ENCODE assay signal across 23 mouse cellular contexts in genomic region chr3:41041241-41041640, GRCm38 (mm10). TPM values are rescaled to one million over a fixed set of nuclear protein-coding genes. Genes with fewer than 3 reads are reported as not detected.
DNase-seq lines count a peak whose midpoint lies in the region; ATAC-seq and TF ChIP-seq lines count a peak whose summit lies in the region.
"Had no signal": no experiment of that assay in that cellular context is flagged by ENCODE, and none has a peak within 500 bp of the region (broad histone marks: within the 10 kb centered on the region; RNA-seq: fewer than 3 reads in every experiment).

No protein-coding gene starts in this region.

- peak; percentile 79 for DNase-seq in heart, adult 11 months
- DNase-seq in heart, postnatal 36 days, result no peak
- peak; percentile 17 for DNase-seq in kidney, adult 9 months
- no peak for DNase-seq in kidney, adult 18-20 months
- DNase-seq in liver, postnatal 0 days, result no peak
- DNase-seq: adrenal gland, adult 8-10 months; adrenal gland, postnatal 14 days; adrenal gland, postnatal 36 days; B cell, adult 2 months; cerebellum, adult 11-12 months; cerebellum, adult 2 months; cerebellum, adult 9-10 months; cerebellum, postnatal 25 days had no signal

- H3K4me3 ChIP-seq in liver, postnatal 0 days (ENCODE audit: low read depth, low read length), result no peak overlapping the region
- H3K4me3 ChIP-seq in liver, embryonic 12.5 days, result no peak overlapping the region
- H3K4me3 ChIP-seq: embryonic facial prominence, embryonic 10.5 days; embryonic facial prominence, embryonic 12.5 days; forebrain, embryonic 13.5 days; forebrain, embryonic 15.5 days had no signal

- H3K36me3 ChIP-seq in liver, postnatal 0 days (replicated peaks; ENCODE audit: insufficient read depth, low read length), result no peaks in the 10 kb centered on the region
- no peaks in the 10 kb centered on the region for H3K36me3 ChIP-seq in liver, embryonic 12.5 days
- H3K36me3 ChIP-seq: embryonic facial prominence, embryonic 10.5 days; embryonic facial prominence, embryonic 12.5 days; forebrain, embryonic 15.5 days; G1E had no signal

- H3K4me1 ChIP-seq in liver, postnatal 0 days (ENCODE audit: insufficient read depth), result no peaks in the 10 kb centered on the region
- peaks cover 9% of the 10 kb centered on the region for H3K4me1 ChIP-seq in liver, embryonic 12.5 days
- H3K4me1 ChIP-seq: embryonic facial prominence, embryonic 10.5 days; embryonic facial prominence, embryonic 12.5 days; forebrain, embryonic 13.5 days; forebrain, embryonic 15.5 days had no signal

- TF ChIP-seq EP300 in liver, postnatal 0 days (IDR thresholded peaks at IDR 0.05; ENCODE audit: low read depth), result no peak

- H3K27ac ChIP-seq in liver, postnatal 0 days (ENCODE audit: low read depth), result no peak overlapping the region
- no peak overlapping the region for H3K27ac ChIP-seq in liver, embryonic 12.5 days
- H3K27ac ChIP-seq: embryonic facial prominence, embryonic 10.5 days; embryonic facial prominence, embryonic 12.5 days; forebrain, embryonic 13.5 days; forebrain, embryonic 15.5 days had no signal

- no peak overlapping the region for H3K4me2 ChIP-seq in liver, postnatal 0 days (ENCODE audit: low read depth, low read length)
- H3K4me2 ChIP-seq in liver, embryonic 12.5 days, result no peak overlapping the region
- H3K4me2 ChIP-seq: embryonic facial prominence, embryonic 12.5 days; forebrain, embryonic 13.5 days; forebrain, embryonic 15.5 days had no signal

- no peak for TF ChIP-seq CTCF in liver, postnatal 0 days (IDR thresholded peaks at IDR 0.05; ENCODE audit: low read depth)

- H3K9ac ChIP-seq in liver, postnatal 0 days (replicated peaks), result no peak overlapping the region
- no peak overlapping the region for H3K9ac ChIP-seq in liver, embryonic 12.5 days
- H3K9ac ChIP-seq: embryonic facial prominence, embryonic 12.5 days; forebrain, embryonic 13.5 days; forebrain, embryonic 15.5 days had no signal

- WGBS in liver, postnatal 0 days (ENCODE audit: insufficient replicate concordance), result 64% methylated on average over 5 of the region's 5 CpGs
- WGBS in liver, embryonic 12.5 days (ENCODE audit: insufficient replicate concordance), result 59% methylated on average over 5 of the region's 5 CpGs

- intact Hi-C loops in heart, postnatal 36 days (cut with DNase I), result loop anchor here (10.0 kb wide), 1 partner anchor 124 kb away; no protein-coding TSS in a partner anchor

- ATAC-seq in liver, postnatal 0 days, result peak; percentile 27; the same call in 1 of the 2 replicates
- no peak for ATAC-seq in liver, embryonic 12.5 days
- ATAC-seq: activated CD4-positive, CD25-positive, alpha-beta regulatory T cell, adult 4 months; CD4-positive, CD25-positive, alpha-beta regulatory T cell, adult 4 months; Patski had no signal

- H3K9me3 ChIP-seq in liver, postnatal 0 days (ENCODE audit: low read length), result no peaks in the 10 kb centered on the region
- no peaks in the 10 kb centered on the region for H3K9me3 ChIP-seq in liver, embryonic 12.5 days (replicated peaks)
- H3K9me3 ChIP-seq: embryonic facial prominence, embryonic 10.5 days; embryonic facial prominence, embryonic 12.5 days; forebrain, embryonic 13.5 days; forebrain, embryonic 15.5 days; G1E had no signal

- H3K27me3 ChIP-seq in liver, postnatal 0 days (ENCODE audit: insufficient read depth, low read length), result no peaks in the 10 kb centered on the region
- H3K27me3 ChIP-seq in liver, embryonic 12.5 days (replicated peaks), result no peaks in the 10 kb centered on the region
- H3K27me3 ChIP-seq: CH12.LX; embryonic facial prominence, embryonic 12.5 days; forebrain, embryonic 13.5 days; forebrain, embryonic 15.5 days; Patski had no signal

RNA-seq across cellular contexts. Expression of gene Pgrmc2, which starts 41.6 kb away (rescaled TPM):
- 10 to 100 TPM; 31.8 to 36.0 TPM for total RNA-seq in heart, postnatal 36 days (2021)
- polyA plus RNA-seq in liver, postnatal 0 days (2015; fragmentation: Nextera tagmentation; extraction: Ambion mirVana), result 17.1 and 18.6 TPM in 2 replicates
- polyA plus RNA-seq in liver, embryonic 12.5 days (2016; fragmentation: Nextera tagmentation; extraction: Ambion mirVana), result 34.1 and 34.9 TPM in 2 replicates

Comparison
In these comparisons a context has a peak if more than half of its experiments do, and no peak if none do; other contexts are left out.
1. DNase-seq: peak in heart, adult 11 months (single experiment) and kidney, adult 9 months (single experiment); none in heart, postnatal 36 days (0 of 2), kidney, adult 18-20 months (single experiment) and liver, postnatal 0 days (single experiment).